Mouse (Mus musculus): Measurements from ENCODE around the gene Sptbn1.

DNA sequence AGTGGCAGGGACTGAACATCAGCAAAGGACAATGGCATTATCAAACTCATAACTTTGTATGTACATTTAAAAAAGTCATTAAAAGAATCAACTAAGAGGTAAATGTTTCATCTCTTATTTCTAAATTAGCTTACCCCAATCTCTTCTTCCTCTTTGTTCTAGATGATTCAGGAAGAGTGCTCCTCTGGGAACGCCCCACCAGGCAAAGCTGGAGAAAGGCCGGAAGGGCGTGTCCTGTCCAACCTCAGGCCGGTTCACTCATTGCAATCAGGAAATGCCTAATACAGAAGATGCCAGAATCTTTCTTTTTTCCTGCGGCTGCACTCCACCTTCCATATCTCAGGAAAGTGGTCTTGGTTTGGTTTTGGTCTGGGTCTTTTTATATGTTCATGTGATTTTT is 11.3 kb upstream of the Sptbn1 start:
- TF ChIP-seq CTCF (IDR thresholded peaks at IDR 0.05) = no peak
- peak; percentile 91 for TF ChIP-seq EP300 (IDR thresholded peaks at IDR 0.05)
